10 mouse cellular contexts compared by ENCODE assay signal in genomic region chr5:30476534-30476933, GRCm38 (mm10). TPM values are rescaled to one million over a fixed set of nuclear protein-coding genes. Genes with fewer than 3 reads are reported as not detected.
DNase-seq lines count a peak whose midpoint lies in the region; ATAC-seq lines count a peak whose summit lies in the region.
"Had no signal": no experiment of that assay in that cellular context is flagged by ENCODE, and none has a peak within 500 bp of the region (broad histone marks: within the 10 kb centered on the region; RNA-seq: fewer than 3 reads in every experiment).

No protein-coding gene starts in this region.

- no peaks in the 10 kb centered on the region for H3K4me1 ChIP-seq in hindbrain, embryonic 10.5 days (replicated peaks)
- H3K4me1 ChIP-seq in hindbrain, embryonic 16.5 days (ENCODE audit: control insufficient read depth, insufficient read depth, low read depth, low read length): no peaks in the 10 kb centered on the region
- H3K4me1 ChIP-seq: embryonic facial prominence, embryonic 12.5 days; limb, embryonic 12.5 days had no signal

- no peaks in the 10 kb centered on the region for H3K27me3 ChIP-seq in hindbrain, embryonic 10.5 days (ENCODE audit: insufficient read depth, poor library complexity, severe bottlenecking)
- no peaks in the 10 kb centered on the region for H3K27me3 ChIP-seq in hindbrain, embryonic 16.5 days (replicated peaks; ENCODE audit: control insufficient read depth, insufficient read depth, low read length)
- H3K27me3 ChIP-seq: embryonic facial prominence, embryonic 12.5 days; limb, embryonic 12.5 days had no signal

- peak; percentile 28 for DNase-seq in hindbrain, embryonic 10.5 days (ENCODE audit: low spot score)
- peak; percentile 25 for DNase-seq in right cerebral cortex, postnatal 25 days
- no peak for DNase-seq in right cerebral cortex, postnatal 4 days
- DNase-seq in cerebellum, adult 8-10 months: peak; percentile 28
- DNase-seq in layer of hippocampus, postnatal 36 days: peak; percentile 16 to 30
- DNase-seq in yolk sac, embryonic 10.5 days (ENCODE audit: low spot score): peak; percentile 10
- DNase-seq in urinary bladder, postnatal 10 days (ENCODE audit: low spot score): no peak

- no peaks in the 10 kb centered on the region for H3K9me3 ChIP-seq in hindbrain, embryonic 10.5 days
- H3K9me3 ChIP-seq in hindbrain, embryonic 16.5 days (ENCODE audit: control insufficient read depth, low read length): no peaks in the 10 kb centered on the region
- H3K9me3 ChIP-seq: embryonic facial prominence, embryonic 12.5 days; limb, embryonic 12.5 days had no signal

- ATAC-seq in hindbrain, embryonic 16.5 days: no peak

- no peaks in the 10 kb centered on the region for H3K36me3 ChIP-seq in hindbrain, embryonic 10.5 days
- H3K36me3 ChIP-seq in hindbrain, embryonic 16.5 days (ENCODE audit: control insufficient read depth, insufficient read depth, low read length): no peaks in the 10 kb centered on the region
- H3K36me3 ChIP-seq: embryonic facial prominence, embryonic 12.5 days; limb, embryonic 12.5 days had no signal

- no peak overlapping the region for H3K4me3 ChIP-seq in hindbrain, embryonic 10.5 days
- no peak overlapping the region for H3K4me3 ChIP-seq in hindbrain, embryonic 16.5 days (ENCODE audit: low read length)
- H3K4me3 ChIP-seq: embryonic facial prominence, embryonic 12.5 days; limb, embryonic 12.5 days had no signal

- no peak overlapping the region for H3K27ac ChIP-seq in hindbrain, embryonic 10.5 days
- no peak overlapping the region for H3K27ac ChIP-seq in hindbrain, embryonic 16.5 days (ENCODE audit: low read depth, low read length)
- H3K27ac ChIP-seq: embryonic facial prominence, embryonic 12.5 days; limb, embryonic 12.5 days had no signal

- WGBS in hindbrain, embryonic 10.5 days: 45% methylated on average over 10 of the region's 10 CpGs
- 46% methylated on average over 10 of the region's 10 CpGs for WGBS in hindbrain, embryonic 16.5 days

- no peak overlapping the region for H3K9ac ChIP-seq in hindbrain, embryonic 16.5 days (ENCODE audit: low read depth, low read length)
- H3K9ac ChIP-seq: embryonic facial prominence, embryonic 12.5 days; limb, embryonic 12.5 days had no signal

- no peak overlapping the region for H3K4me2 ChIP-seq in hindbrain, embryonic 16.5 days (ENCODE audit: low read length)
- H3K4me2 ChIP-seq: embryonic facial prominence, embryonic 12.5 days; limb, embryonic 12.5 days had no signal

RNA-seq across cellular contexts. Expression of gene 1700001C02Rik, which starts 10.7 kb away (rescaled TPM):
- polyA plus RNA-seq in hindbrain, embryonic 10.5 days (2016; fragmentation: Nextera tagmentation; extraction: Ambion mirVana): 1.4 TPM in 1 of 2 replicates, not detected in the other
- 1.8 and 1.9 TPM in 2 replicates for polyA plus RNA-seq in hindbrain, embryonic 16.5 days (2015; fragmentation: Nextera tagmentation; extraction: Ambion mirVana)
- not detected for total RNA-seq in layer of hippocampus, postnatal 36 days (2021)
- polyA plus RNA-seq: embryonic facial prominence, embryonic 12.5 days; limb, embryonic 12.5 days had no signal

RNA-seq across cellular contexts. Expression of gene Otof, which starts 14.8 kb away (rescaled TPM):
- polyA plus RNA-seq in hindbrain, embryonic 10.5 days (2016; fragmentation: Nextera tagmentation; extraction: Ambion mirVana): 0.04 and 0.17 TPM in 2 replicates
- 7.7 and 8.8 TPM in 2 replicates for polyA plus RNA-seq in hindbrain, embryonic 16.5 days (2015; fragmentation: Nextera tagmentation; extraction: Ambion mirVana)
- total RNA-seq in layer of hippocampus, postnatal 36 days (2021): 1 to 10 TPM; 3.6 TPM

Comparison
In these comparisons a context has a peak if more than half of its experiments do, and no peak if none do; other contexts are left out.
1. DNase-seq: peak in hindbrain, embryonic 10.5 days (single experiment), right cerebral cortex, postnatal 25 days (single experiment), cerebellum, adult 8-10 months (single experiment), layer of hippocampus, postnatal 36 days (2 of 2) and yolk sac, embryonic 10.5 days (single experiment); none in right cerebral cortex, postnatal 4 days (single experiment) and urinary bladder, postnatal 10 days (single experiment).